20 mouse cellular contexts compared by ENCODE assay signal in genomic region chr6:127672071-127672470, GRCm38 (mm10).
DNase-seq lines count a peak whose midpoint lies in the region; ATAC-seq lines count a peak whose summit lies in the region.
"Had no signal": no experiment of that assay in that cellular context is flagged by ENCODE, and none has a peak within 500 bp of the region (broad histone marks: within the 10 kb centered on the region; RNA-seq: fewer than 3 reads in every experiment).

No protein-coding gene starts in this region.

- H3K9me3 ChIP-seq in hindbrain, embryonic 13.5 days, result no peaks in the 10 kb centered on the region
- H3K9me3 ChIP-seq: embryonic facial prominence, embryonic 15.5 days; forebrain, embryonic 10.5 days; heart, embryonic 12.5 days; hindbrain, embryonic 12.5 days had no signal

- H3K9ac ChIP-seq in hindbrain, embryonic 13.5 days, result no peak overlapping the region
- H3K9ac ChIP-seq: embryonic facial prominence, embryonic 15.5 days; heart, embryonic 12.5 days; hindbrain, embryonic 12.5 days had no signal

- H3K4me1 ChIP-seq in hindbrain, embryonic 13.5 days (replicated peaks), result peaks cover 16% of the 10 kb centered on the region
- H3K4me1 ChIP-seq: embryonic facial prominence, embryonic 15.5 days had no signal

- ATAC-seq in hindbrain, embryonic 13.5 days (ENCODE audit: low FRiP score), result no peak
- ATAC-seq: forebrain, embryonic 14.5 days; hindbrain, postnatal 0 days had no signal

- H3K36me3 ChIP-seq in hindbrain, embryonic 13.5 days, result no peaks in the 10 kb centered on the region
- H3K36me3 ChIP-seq: embryonic facial prominence, embryonic 15.5 days; forebrain, embryonic 10.5 days; heart, embryonic 12.5 days; hindbrain, embryonic 12.5 days had no signal

- H3K4me2 ChIP-seq in hindbrain, embryonic 13.5 days, result no peak overlapping the region
- H3K4me2 ChIP-seq: embryonic facial prominence, embryonic 15.5 days; heart, embryonic 12.5 days; hindbrain, embryonic 12.5 days had no signal

- DNase-seq in heart, adult 8-10 months (ENCODE audit: low spot score), result peak; percentile 10
- no peak for DNase-seq in heart, postnatal 25 days (ENCODE audit: low spot score)
- peak; percentile 85 for DNase-seq in adrenal gland, adult 2 months
- peak; percentile 52 for DNase-seq in adrenal gland, postnatal 25 days
- DNase-seq in left cerebral cortex, adult 18-20 months (ENCODE audit: low spot score in 2 of 2), result no peak
- DNase-seq: cerebellum, adult 2 months; cerebellum, postnatal 14 days; embryo, embryonic 11 days; gastrocnemius, adult 2 months; gastrocnemius, postnatal 25 days; heart, postnatal 4 days; kidney, adult 11 months had no signal

- no peak overlapping the region for H3K4me3 ChIP-seq in hindbrain, embryonic 13.5 days
- H3K4me3 ChIP-seq: embryonic facial prominence, embryonic 15.5 days; erythroblast, embryonic 14.5 days; forebrain, embryonic 10.5 days; gastrocnemius, adult 2 months; heart, embryonic 12.5 days; hindbrain, embryonic 12.5 days had no signal

- H3K27ac ChIP-seq in hindbrain, embryonic 13.5 days, result no peak overlapping the region
- H3K27ac ChIP-seq: embryonic facial prominence, embryonic 15.5 days; forebrain, embryonic 10.5 days; gastrocnemius, adult 2 months; hindbrain, embryonic 12.5 days; hindbrain, postnatal 0 days had no signal

- WGBS in hindbrain, embryonic 13.5 days, result 86% methylated on average over 7 of the region's 7 CpGs

- intact Hi-C loops in heart, postnatal 25 days (cut with DNase I), result no loop called here

- H3K27me3 ChIP-seq in hindbrain, embryonic 13.5 days, result no peaks in the 10 kb centered on the region
- H3K27me3 ChIP-seq: embryonic facial prominence, embryonic 15.5 days; heart, embryonic 12.5 days; hindbrain, embryonic 12.5 days had no signal

Comparison
In these comparisons a context has a peak if more than half of its experiments do, and no peak if none do; other contexts are left out.
1. DNase-seq: peak in heart, adult 8-10 months (single experiment), adrenal gland, adult 2 months (single experiment) and adrenal gland, postnatal 25 days (single experiment); none in heart, postnatal 25 days (single experiment) and left cerebral cortex, adult 18-20 months (0 of 2).